Comparison of ENCODE assay signal across 15 mouse cellular contexts in the genomic region with DNA sequence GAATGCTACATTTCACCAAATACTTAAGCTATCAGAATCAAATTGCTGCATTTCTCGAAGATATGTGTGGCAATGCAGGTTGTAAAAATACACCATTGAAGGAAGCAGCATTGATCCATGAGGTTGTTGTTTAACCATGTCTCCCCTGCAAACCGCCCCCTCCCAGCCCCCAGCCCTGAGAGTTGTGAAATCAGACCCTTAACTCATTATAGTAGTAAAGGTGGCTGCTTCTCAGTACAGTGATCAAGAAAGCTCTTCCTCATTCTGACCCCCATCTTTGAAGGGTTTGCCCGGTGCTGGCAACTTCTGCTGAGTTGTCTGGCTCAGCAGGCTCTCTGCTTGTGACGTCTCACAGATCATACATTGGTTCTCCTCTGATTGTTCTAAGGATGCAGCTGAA.
"Had no signal": no experiment of that assay in that cellular context is flagged by ENCODE, and none has a peak within 500 bp of the region (broad histone marks: within the 10 kb centered on the region; RNA-seq: fewer than 3 reads in every experiment).

No protein-coding gene starts in this region.

- H3K27me3 ChIP-seq: hindbrain, embryonic 15.5 days; kidney, embryonic 15.5 days; limb, embryonic 13.5 days; neural tube, embryonic 15.5 days had no signal

- H3K4me3 ChIP-seq: hindbrain, embryonic 15.5 days; kidney, embryonic 15.5 days; limb, embryonic 13.5 days; midbrain, embryonic 10.5 days; myocyte; neural tube, embryonic 15.5 days had no signal

- H3K36me3 ChIP-seq: hindbrain, embryonic 15.5 days; kidney, embryonic 15.5 days; limb, embryonic 13.5 days; midbrain, embryonic 10.5 days; neural tube, embryonic 15.5 days had no signal

- H3K27ac ChIP-seq: hindbrain, embryonic 15.5 days; kidney, embryonic 15.5 days; limb, embryonic 13.5 days; midbrain, embryonic 10.5 days; neural tube, embryonic 15.5 days; stomach, postnatal 0 days had no signal

- H3K4me1 ChIP-seq: hindbrain, embryonic 15.5 days; kidney, embryonic 15.5 days; limb, embryonic 13.5 days; midbrain, embryonic 10.5 days; neural tube, embryonic 15.5 days had no signal

- DNase-seq: kidney, adult 2 months; kidney, postnatal 14 days; left cerebral cortex, postnatal 4 days; lung, embryonic 14.5 days; lung, postnatal 10 days; lung, postnatal 4 days; midbrain, embryonic 14.5 days; thymus, postnatal 14 days had no signal

- H3K4me2 ChIP-seq: hindbrain, embryonic 15.5 days; kidney, embryonic 15.5 days; limb, embryonic 13.5 days; lung, embryonic 14.5 days; neural tube, embryonic 15.5 days had no signal

- H3K9me3 ChIP-seq: hindbrain, embryonic 15.5 days; kidney, embryonic 15.5 days; limb, embryonic 13.5 days; midbrain, embryonic 10.5 days; neural tube, embryonic 15.5 days had no signal

- H3K9ac ChIP-seq: hindbrain, embryonic 15.5 days; kidney, embryonic 15.5 days; limb, embryonic 13.5 days; lung, embryonic 14.5 days; neural tube, embryonic 15.5 days had no signal
